Mouse (Mus musculus) lung, postnatal 0 days (tissue): ENCODE data around the gene Yars. TPM values are rescaled to one million over a fixed set of nuclear protein-coding genes. Genes with fewer than 3 reads are reported as not detected.

Experiments
- ATAC-seq: fragments of 200-750 bp; cut with Nextera tagmentation; 2 replicates; pipeline ENCODE4 v1.8.0; 2017; ENCODE audit warnings: moderate library complexity
- DNase-seq: peaks from one replicate; pipeline ENCODE4 v3.0.0-alpha.2; 2016; ENCODE audit warnings: low spot score
- H3K27ac ChIP-seq: fragments of 300-500 bp; sonication (generic); 2 replicates; pipeline ENCODE4 v1.5.1; 2014; ENCODE audit warnings: antibody characterized with exemption, mild to moderate bottlenecking, low read length, mixed read lengths
- H3K27me3 ChIP-seq: fragments of 300-500 bp; sonication (generic); replicated peaks from 2 replicates; pipeline ENCODE4 v1.6.1; 2014; ENCODE audit warnings: low read length, mixed read lengths; ENCODE audit not compliant: insufficient read depth
- H3K36me3 ChIP-seq: fragments of 300-500 bp; sonication (generic); 2 replicates; pipeline ENCODE4 v1.6.1; 2014; ENCODE audit warnings: low read length, mixed read lengths; ENCODE audit not compliant: insufficient read depth
- H3K4me1 ChIP-seq: fragments of 300-500 bp; sonication (generic); 2 replicates; pipeline ENCODE4 v1.6.1; 2014; ENCODE audit warnings: antibody characterized with exemption, low read depth, low read length, mixed read lengths; ENCODE audit not compliant: insufficient read depth
- H3K4me2 ChIP-seq: fragments of 300-500 bp; sonication (generic); replicated peaks from 2 replicates; pipeline ENCODE4 v1.6.1; 2014; ENCODE audit warnings: low read depth, mild to moderate bottlenecking, low read length, moderate library complexity, mixed read lengths
- H3K4me3 ChIP-seq: fragments of 300-500 bp; sonication (generic); 2 replicates; pipeline ENCODE4 v1.5.1; 2014; ENCODE audit warnings: low read depth, low read length
- H3K9ac ChIP-seq: fragments of 300-500 bp; sonication (generic); replicated peaks from 2 replicates; pipeline ENCODE4 v1.6.1; 2014; ENCODE audit warnings: low read depth, mild to moderate bottlenecking
- H3K9me3 ChIP-seq: fragments of 300-500 bp; sonication (generic); 2 replicates; pipeline ENCODE4 v1.6.1; 2016; ENCODE audit warnings: low read length, mixed read lengths
- CTCF ChIP-seq: IDR thresholded peaks from 2 replicates; pipeline ENCODE4 v1.5.1; 2016; ENCODE audit warnings: antibody characterized with exemption, mild to moderate bottlenecking
- EP300 ChIP-seq: IDR thresholded peaks from 2 replicates; pipeline ENCODE4 v1.6.1; 2016; ENCODE audit warnings: antibody characterized with exemption, mild to moderate bottlenecking, control low read depth
- WGBS: fragments of 180-500 bp; shearing (Covaris S2); extraction: QIAGEN DNeasy Blood & Tissue Kit; methylation state at CpG from one replicate; pipeline ENCODE4 v1.1.7; 2014; 5-methylcytosine and 5-hydroxymethylcytosine counted together
- polyA plus RNA-seq: library from polyadenylated mRNA; unstranded; fragments of >200 nt; fragmentation: Nextera tagmentation; extraction: Ambion mirVana; gene quantifications from 2 replicates; pipeline ENCODE4 v1.2.1, GENCODE M21; 2015

Gene Yars
- polyA plus RNA-seq, 1 experiment from 2014 or later, result 26.4 TPM

DNA sequence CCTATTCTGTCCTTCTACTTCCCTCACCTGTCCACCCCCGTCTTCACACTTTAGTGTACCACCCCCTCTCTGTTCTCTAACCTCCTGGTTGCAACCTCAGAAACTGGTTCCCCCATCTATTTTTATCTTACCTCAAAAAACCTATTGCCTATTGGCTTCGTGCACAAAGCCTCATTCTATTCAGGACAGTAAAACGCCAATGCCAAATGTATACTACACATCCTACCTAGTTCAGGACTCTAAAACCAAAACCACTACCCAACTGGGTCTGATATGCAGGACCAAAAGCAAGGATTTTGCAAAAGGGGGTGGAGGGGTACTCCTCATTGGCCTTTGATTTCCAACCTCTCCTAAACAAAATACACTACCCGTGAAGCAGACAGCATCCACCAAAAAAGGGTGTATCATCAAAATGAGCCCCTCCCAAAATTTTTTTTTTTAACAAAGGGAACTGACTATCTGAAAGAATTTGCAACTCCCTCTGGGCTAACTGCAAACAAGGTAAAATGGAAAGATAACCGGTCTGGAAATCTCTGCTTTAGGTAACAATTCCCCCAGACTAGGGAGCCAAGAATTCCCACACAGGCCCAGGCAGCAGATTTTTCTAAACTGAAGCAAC, 1.4 kb upstream of the Yars start:
- Histone ChIP-seq H3K36me3 (no peaks in the 10 kb centered on the region), H3K4me2 (peak overlapping the region; percentile 88), H3K9ac (no peak overlapping the region; the same call in 1 of the 2 replicates), H3K27me3 (no peaks in the 10 kb centered on the region), H3K4me3 (peak overlapping the region; percentile 82; the same call in 1 of the 2 replicates), H3K4me1 (peaks cover 10% of the 10 kb centered on the region), H3K9me3 (no peaks in the 10 kb centered on the region), H3K27ac (0 out of 2 replicates have a peak overlapping the region, but pooled peaks have one; percentile 90)
- DNase-seq (no peak), ATAC-seq (no peak)
- TF ChIP-seq EP300 (no peak), CTCF (no peak)
- 39% methylated on average over 5 of the region's 5 CpGs for WGBS

DNA sequence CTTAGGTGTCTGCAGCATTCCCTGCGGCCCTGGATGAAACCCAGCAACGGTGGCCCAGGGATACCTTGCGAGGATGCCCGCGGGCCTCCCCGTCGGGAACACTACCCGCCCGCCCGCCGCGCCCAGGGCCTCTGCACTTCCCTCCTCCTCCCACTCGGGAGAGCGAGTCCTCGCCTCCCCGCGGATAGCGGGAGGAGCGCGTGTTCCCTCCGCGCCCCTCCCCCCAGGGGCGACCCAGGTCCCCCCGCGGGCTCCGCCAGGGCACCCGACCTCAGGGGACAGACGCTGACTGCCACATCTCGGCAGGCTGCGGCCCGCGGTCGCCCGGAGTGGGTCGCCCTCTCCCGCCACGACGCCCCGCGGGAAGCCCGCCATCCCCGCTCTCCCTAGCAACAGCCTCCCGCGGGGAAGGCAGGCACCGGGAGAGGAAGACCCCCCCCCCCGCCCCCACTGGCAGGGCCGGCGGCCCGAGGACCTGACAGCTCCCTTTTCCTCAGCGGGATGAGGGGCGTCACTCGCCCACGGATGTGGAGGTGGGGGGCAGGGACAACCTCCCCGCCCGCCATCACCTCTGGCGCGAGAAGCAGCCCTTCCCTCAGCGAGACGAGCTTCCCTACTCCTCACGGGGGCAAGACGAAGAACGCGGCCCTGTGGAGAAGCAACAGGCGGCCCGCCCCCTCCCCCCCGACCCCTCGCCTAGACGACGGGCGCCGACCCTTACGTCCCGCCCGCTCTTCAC, 588 bp upstream of the Yars start:
- Histone ChIP-seq H3K36me3 (no peaks in the 10 kb centered on the region), H3K27ac (peak overlapping the region; percentile 90), H3K4me2 (peak overlapping the region; percentile 88), H3K4me3 (peak overlapping the region; percentile 82), H3K4me1 (peaks cover 10% of the 10 kb centered on the region), H3K27me3 (no peaks in the 10 kb centered on the region), H3K9me3 (no peaks in the 10 kb centered on the region), H3K9ac (peak overlapping the region; percentile 73)
- 2% methylated on average over 28 of the region's 74 CpGs for WGBS
- TF ChIP-seq EP300 (no peak), CTCF (peak; percentile 12; the same call in 1 of the 2 replicates)
- DNase-seq, result peak; percentile 54
- peak; percentile 63 for ATAC-seq

GRCm38 (mm10) chr4:129190538-129190937, 978 bp downstream of the Yars start:
- Histone ChIP-seq H3K27ac (peak overlapping the region; percentile 58), H3K4me1 (peaks cover 10% of the 10 kb centered on the region), H3K9me3 (no peaks in the 10 kb centered on the region), H3K36me3 (no peaks in the 10 kb centered on the region), H3K4me2 (peak overlapping the region; percentile 89), H3K4me3 (peak overlapping the region; percentile 82), H3K9ac (peak overlapping the region; percentile 58), H3K27me3 (no peaks in the 10 kb centered on the region)
- WGBS, result under 1% methylated on average over 12 of the region's 12 CpGs
- TF ChIP-seq CTCF (no peak), EP300 (no peak)
- ATAC-seq (no peak), DNase-seq (no peak)

DNA sequence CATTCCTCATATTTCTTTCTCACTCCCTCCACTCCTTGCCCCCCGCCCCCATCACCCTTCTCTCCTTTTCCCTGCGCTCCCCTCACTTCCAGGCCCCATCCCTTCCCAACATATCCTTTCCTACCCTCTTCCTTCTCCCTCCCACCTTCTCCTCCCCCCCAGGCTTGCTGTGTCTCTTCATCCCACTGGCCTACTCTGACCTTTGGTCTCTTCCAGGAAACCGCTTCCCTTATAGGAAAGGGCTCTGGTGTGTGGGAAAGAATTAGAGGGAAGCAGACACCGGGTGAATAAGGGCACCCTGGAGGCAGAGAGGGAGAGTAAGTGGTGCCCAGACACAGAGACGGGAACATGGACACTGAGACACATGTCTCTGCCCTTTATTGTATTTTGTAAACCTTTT, 2.1 kb downstream of the Yars start:
- 73% methylated on average over 5 of the region's 5 CpGs for WGBS
- no peak overlapping the region for H3K4me2 ChIP-seq

DNA sequence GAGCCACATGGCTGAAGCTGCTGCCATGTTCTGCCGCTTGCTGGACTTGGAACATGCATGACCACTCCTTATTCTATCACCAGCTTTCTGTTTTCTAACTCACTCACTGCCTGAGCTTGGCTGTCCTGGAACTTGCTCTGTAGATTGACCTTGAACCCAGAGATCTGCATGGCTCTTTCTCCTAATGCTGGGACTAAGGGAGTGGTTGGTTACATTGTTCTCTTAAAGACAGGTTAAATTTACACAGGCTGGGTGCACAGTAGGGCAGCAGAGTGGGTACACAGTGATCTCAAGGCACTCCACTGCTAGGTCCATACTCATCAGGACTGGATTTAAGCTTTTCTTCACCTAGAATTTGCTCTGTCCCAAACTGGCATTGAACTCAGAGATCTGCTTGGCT, 4.7 kb downstream of the Yars start:
- H3K9me3 ChIP-seq, result no peaks in the 10 kb centered on the region
- TF ChIP-seq CTCF (no peak), EP300 (no peak)
- no peak overlapping the region for H3K4me2 ChIP-seq
- H3K27me3 ChIP-seq, result no peaks in the 10 kb centered on the region
- whole genome bisulfite sequencing, result 95% methylated on average over 1 of the region's 1 CpGs
- DNase-seq (no peak), ATAC-seq (no peak)
- H3K4me3 ChIP-seq, result no peak overlapping the region
- no peak overlapping the region for H3K9ac ChIP-seq
- peaks cover 10% of the 10 kb centered on the region for H3K4me1 ChIP-seq
- H3K27ac ChIP-seq, result no peak overlapping the region
- peaks cover 17% of the 10 kb centered on the region; the same call in 1 of the 2 replicates for H3K36me3 ChIP-seq

More for the DNA sequence above, 2.1 kb downstream of the Yars start:
- no peak overlapping the region for H3K9ac ChIP-seq
- DNase-seq (no peak), ATAC-seq (no peak)
- H3K36me3 ChIP-seq, result peaks cover 8% of the 10 kb centered on the region; the same call in 1 of the 2 replicates
- H3K27me3 ChIP-seq, result no peaks in the 10 kb centered on the region
- H3K9me3 ChIP-seq, result no peaks in the 10 kb centered on the region
- TF ChIP-seq CTCF, result no peak
- no peak for TF ChIP-seq EP300
- no peak overlapping the region for H3K4me3 ChIP-seq
- H3K4me1 ChIP-seq, result peaks cover 10% of the 10 kb centered on the region
- H3K27ac ChIP-seq, result no peak overlapping the region

DNA sequence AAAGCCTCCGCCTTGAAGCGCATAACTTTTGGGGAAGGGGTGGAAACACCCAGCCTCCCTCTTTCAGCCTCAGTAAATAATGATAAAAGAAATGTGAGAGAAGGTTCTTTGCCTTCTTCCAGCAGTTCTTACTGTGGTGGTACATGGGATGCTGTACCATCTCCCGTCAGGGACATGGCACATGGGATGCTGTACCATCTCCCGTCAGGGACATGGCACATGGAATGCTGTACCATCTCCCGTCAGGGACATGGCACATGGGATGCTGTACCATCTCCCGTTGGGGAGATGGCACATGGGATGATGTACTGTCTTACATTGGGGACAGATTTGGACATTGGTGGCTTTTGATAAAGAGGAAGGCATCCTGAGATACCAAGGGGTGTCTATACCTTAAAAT, 8.0 kb downstream of the Yars start:
- Histone ChIP-seq H3K4me2 (no peak overlapping the region), H3K27ac (no peak overlapping the region), H3K36me3 (peaks cover 17% of the 10 kb centered on the region; the same call in 1 of the 2 replicates), H3K4me3 (no peak overlapping the region), H3K9me3 (no peaks in the 10 kb centered on the region), H3K27me3 (no peaks in the 10 kb centered on the region), H3K9ac (no peak overlapping the region), H3K4me1 (no peaks in the 10 kb centered on the region)
- no peak for DNase-seq
- TF ChIP-seq EP300 (no peak), CTCF (no peak)
- WGBS, result 99% methylated on average over 6 of the region's 6 CpGs
- ATAC-seq, result no peak
